Mouse (Mus musculus): ENCODE results near the gene Snap25. TPM values are rescaled to one million over a fixed set of nuclear protein-coding genes. Genes with fewer than 3 reads are reported as not detected.

Snap25 gene
- total RNA-seq, 2 experiments from 2014 or later: 57.9 to 70.7 TPM

GRCm38 (mm10) chr2:136711746-136712440, 1.4 kb upstream of the Snap25 start:
- no peak for DNase-seq (ENCODE audit: low spot score in 2 of 2)

DNA sequence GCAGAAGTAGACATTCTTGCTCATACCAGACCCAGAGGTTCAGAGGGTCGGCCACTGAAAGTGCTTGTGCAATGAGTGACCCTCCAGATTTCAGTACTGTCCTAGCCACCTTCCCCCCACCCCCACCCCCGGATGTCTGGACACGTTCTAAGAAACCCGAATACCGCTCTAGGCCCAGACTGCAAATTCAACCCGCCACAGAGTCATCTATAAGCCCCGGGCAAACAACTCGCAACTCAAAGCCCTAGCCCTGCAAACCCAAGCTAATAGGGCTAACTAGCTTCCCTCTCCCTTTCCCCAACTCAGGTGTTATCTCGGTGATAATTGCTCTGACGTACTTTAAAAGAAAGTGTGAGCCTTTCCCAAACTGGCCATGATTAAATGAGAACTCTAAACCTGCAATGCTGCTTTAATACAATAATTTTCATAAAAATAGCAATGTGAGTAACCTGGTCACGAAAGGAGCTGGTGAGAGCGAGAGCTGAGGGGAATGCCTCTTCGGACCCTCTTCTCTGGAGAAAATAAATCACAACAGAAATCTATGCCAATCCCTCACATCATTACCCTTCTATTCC, 725 bp upstream of the Snap25 start:
- no peak for DNase-seq (ENCODE audit: low spot score in 2 of 2)

- peak; percentile 61 to 73 for DNase-seq (ENCODE audit: low spot score in 2 of 2)
Observed at GRCm38 (mm10) chr2:136714008-136714411, 757 bp downstream of the Snap25 start.

GRCm38 (mm10) chr2:136715531-136715930, 2.3 kb downstream of the Snap25 start:
- DNase-seq (ENCODE audit: low spot score in 2 of 2): no peak

GRCm38 (mm10) chr2:136716400-136716799, 3.1 kb downstream of the Snap25 start:
- DNase-seq (ENCODE audit: low spot score in 2 of 2): no peak

DNA sequence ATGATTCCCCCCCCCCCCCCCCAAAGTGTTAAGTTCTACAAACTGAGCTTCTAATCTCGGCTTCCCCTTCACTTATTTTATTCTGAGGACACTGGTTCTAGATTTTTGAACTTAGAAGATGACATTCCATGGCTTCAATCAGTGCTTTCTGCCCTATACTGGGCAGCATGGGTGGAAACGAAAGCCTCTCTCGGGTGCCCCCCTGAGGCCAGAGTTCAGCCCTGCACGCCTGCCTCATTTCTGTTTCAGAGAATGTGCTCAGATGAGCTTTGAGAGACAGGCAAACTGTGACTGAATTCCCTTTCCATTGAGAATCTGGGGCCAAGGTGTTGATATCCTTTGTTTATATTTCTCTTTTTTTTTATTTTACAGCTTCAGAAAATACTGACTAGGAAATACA, 7.0 kb downstream of the Snap25 start:
- peak; percentile 30 to 43 for DNase-seq (ENCODE audit: low spot score in 2 of 2)

DNA sequence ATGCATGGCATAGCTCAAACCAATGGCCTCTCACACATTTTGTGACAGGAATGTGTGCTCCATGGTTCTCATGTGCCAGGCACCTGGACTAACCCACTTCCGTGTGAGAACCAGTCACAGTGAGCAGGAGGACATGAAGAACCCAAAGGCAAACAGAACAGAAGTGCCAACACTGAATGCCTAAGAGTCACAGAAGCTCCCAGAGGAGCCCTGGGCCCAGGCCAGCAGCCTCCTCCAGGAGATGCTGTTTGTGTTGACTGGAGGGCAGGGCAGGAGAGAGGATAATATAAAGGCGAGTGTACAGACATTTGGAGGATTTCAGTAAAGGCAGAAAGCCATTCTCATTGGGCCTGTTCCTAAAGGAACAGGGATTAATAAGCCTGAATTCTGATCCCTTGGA, 25.0 kb downstream of the Snap25 start:
- no peak for DNase-seq (ENCODE audit: low spot score in 2 of 2)

DNA sequence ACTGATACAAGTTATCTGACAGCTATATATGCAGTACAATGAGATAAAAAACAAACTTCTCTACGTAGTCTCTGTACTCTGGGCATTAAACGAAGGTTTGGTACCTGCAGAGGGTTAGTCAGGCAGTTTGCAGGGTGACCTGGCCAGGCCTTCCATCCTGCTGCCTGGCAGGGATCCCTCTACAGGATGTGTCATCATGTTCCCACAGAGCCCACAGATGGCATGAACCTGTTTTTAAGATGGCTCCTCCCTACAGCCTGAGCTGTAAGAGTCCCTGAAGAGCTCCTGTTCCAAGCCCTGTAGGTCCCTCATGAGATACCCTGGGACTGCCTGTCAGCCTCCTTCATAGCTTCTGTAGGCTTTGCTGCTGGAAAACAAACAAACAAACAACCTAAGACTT, 29.0 kb downstream of the Snap25 start:
- DNase-seq (ENCODE audit: low spot score in 2 of 2): no peak

DNA sequence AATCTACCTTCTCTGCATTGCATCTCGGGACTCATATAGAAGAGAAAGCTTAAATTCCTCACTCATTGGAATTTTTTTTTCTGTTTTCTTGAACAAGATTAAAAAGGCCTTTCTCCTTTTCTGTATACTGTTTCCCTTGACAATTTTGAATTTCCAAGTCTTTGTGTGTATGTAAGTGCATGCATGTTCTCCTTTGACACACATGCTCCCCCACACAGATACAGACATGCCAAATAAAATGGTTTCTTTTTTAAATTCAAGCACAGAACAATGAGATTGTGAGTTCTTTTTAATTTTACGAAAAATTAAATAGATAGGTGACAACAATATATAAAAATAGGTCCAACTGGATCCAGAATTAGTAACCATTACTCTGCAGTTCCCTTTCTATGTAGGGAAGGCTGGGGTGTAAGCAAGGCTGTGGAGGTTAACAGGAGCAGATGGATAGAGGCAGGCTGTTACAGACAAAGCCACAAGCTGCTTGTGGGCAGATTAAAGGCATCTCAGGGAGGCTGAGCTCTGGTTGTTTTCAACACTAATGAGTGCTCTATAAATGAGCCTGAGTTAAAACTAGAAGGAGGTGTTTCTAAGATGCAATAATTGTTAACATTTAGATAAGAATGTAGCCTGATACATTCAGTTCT, 31.6 kb downstream of the Snap25 start:
- no peak for DNase-seq (ENCODE audit: low spot score in 2 of 2)

DNA sequence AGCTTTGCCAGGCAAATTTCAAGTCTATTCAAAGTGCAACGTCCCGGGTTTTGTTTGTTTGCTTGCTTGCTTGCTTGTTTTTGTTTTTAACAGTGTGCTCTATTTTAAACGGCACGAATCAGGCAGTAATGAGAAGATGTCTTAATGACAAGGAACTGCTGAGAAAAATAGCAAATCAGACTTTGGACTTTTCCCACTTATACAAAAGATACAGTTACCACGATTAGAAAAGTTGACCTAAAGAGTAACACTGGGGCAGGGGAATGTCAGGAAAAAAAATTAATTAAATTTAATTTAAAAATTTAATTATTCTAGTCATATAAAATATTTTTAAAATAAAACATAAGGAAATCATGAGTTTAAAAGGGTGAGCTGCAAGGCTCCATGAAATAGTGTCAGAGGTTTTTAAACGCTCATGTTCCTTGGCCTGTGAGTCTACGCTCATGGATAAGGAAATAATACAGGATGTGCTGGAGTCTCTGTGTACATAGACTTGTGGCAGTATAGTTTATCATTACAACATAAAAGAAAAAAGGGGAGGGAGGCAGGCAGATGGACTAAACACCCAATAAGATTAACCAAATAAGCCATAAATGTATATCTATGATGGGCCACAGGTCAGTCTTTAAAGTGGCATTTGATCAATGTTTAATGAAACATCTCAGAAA, 32.2 kb downstream of the Snap25 start:
- DNase-seq (ENCODE audit: low spot score in 2 of 2): no peak

- DNase-seq (ENCODE audit: low spot score in 2 of 2): no peak
Observed at GRCm38 (mm10) chr2:136753682-136754081, 40.4 kb downstream of the Snap25 start.

DNA sequence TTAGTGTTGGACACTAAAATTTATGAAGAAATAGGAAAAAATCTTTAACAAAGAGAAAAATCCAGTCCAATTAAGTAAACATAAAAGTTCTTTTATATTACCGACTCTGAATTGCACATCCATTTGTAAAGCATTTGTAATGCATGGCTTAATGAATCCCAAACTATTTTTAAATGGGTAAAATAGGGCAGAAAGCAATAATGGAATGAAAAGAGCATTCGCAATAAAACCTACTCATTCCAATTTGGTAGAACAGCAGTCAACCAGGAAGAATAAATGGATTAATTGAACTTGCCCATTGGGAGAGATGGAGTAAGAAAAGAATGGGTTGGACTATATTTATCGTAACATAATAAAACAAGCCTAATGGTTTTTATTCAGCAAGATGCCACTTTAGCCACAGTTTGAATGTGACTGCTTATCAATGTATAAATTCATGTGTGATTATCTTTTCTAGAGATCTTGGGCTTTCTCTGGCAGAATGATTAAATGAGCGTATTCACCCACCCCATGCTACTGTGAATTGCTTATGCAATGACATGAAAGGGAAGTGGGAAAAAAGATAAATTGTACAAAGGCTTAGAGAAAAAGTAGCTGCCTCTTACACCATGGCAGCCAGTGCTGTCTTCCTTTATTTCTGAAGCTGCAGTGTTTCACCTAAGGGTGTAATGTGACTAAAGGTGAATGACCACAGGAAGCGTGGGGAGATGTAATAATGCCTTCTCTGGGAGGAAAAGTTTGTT, 45.7 kb downstream of the Snap25 start:
- no peak for DNase-seq (ENCODE audit: low spot score in 2 of 2)

- no peak for DNase-seq (ENCODE audit: low spot score in 2 of 2)
Observed at GRCm38 (mm10) chr2:136778156-136778555, 64.9 kb downstream of the Snap25 start.

DNA sequence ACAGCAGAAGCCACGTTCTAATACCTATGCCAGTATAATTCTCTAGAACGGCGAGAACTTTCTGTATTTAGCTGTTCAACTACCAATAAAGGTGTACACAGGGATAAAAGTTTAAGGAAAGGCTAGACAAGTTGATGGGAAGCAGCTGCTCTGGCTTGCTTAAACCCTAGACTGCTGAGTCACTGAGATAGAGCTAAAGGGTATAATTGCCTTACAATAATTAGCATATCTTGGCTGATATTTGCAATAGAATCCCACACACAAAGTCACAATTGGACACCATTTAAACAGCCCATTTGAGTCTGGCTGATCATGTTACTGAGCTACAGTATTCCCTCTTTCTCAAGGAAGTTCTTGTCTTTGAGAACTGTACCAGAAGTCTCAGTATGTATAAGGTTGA, 65.4 kb downstream of the Snap25 start:
- no peak for DNase-seq (ENCODE audit: low spot score in 2 of 2)

GRCm38 (mm10) chr2:136780268-136780667, 67.0 kb downstream of the Snap25 start:
- DNase-seq (ENCODE audit: low spot score in 2 of 2): no peak

- DNase-seq (ENCODE audit: low spot score in 2 of 2): no peak
Observed at GRCm38 (mm10) chr2:136784310-136784709, 71.1 kb downstream of the Snap25 start.

- no peak for DNase-seq (ENCODE audit: low spot score in 2 of 2)
Observed at GRCm38 (mm10) chr2:136788379-136788778, 75.1 kb downstream of the Snap25 start.

DNA sequence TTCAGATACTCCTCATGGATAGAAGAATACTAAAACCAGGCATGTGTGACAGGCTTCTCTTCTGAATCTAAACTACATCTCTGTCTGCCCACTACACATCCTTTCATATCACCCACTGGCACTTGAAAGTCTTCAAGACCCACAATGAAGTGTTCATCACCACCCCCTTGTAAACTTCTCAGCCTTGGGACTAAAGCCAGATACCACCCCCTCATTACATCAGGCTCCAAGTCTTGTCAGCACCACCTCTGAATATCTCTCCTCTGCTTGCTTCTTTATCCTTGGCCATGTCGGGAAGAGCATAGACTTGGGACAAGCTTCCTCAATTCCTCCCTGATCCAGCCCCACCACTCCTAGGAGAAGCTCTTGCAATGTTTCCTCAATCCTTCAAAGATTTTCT, 83.3 kb downstream of the Snap25 start:
- no peak for DNase-seq (ENCODE audit: low spot score in 2 of 2)

- DNase-seq (ENCODE audit: low spot score in 2 of 2): no peak
Observed at GRCm38 (mm10) chr2:136798887-136799430, 85.7 kb downstream of the Snap25 start.

DNA sequence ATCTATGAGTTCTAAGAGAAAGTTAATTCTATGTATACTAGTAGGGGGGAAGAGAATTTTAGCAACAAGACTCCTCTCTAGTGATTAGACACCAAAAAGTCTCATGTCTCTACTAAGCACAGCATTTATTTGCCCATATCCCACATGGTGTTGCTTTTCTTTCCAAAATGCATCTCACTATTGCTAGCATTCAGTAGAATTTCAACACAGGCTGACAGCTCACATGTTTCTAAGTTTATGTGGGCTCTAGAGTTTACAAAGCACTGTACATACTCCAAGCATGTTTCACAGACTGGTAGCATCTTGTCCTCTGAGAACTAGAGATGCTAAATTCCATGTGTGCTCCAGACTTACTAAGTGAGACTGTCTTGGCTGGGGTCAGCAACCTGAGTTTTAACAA, 87.8 kb downstream of the Snap25 start:
- no peak for DNase-seq (ENCODE audit: low spot score in 2 of 2)

DNA sequence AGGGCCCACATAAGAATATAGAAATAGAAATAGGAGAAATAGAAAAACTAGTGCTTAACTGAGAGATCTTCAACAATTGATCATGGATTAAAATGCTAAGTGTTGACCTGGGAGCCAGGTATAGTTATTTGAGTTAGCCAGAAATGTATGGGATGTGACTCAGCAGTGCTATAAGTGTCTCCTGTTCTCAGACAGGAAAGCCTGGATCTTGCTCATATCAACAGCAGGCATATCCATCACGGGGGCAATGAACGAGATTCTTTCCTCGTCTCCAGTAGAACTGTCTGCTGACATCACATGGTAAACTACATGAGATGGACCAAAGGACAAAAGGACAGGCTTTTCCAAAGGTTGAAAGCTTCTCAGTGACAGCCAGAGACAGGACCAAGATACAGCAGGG, 88.8 kb downstream of the Snap25 start:
- no peak for DNase-seq (ENCODE audit: low spot score in 2 of 2)
